Mouse (Mus musculus): ENCODE data around the gene Thbs2. TPM values are rescaled to one million over a fixed set of nuclear protein-coding genes. Genes with fewer than 3 reads are reported as not detected.
"Not testable (repeated sequence)": the region's sequence is repeated elsewhere in the genome, so short reads cannot be mapped to it uniquely, and the experiment has no call there.

The Thbs2 gene
- polyA plus RNA-seq, 1 experiment from 2014 or later: 1.4 TPM

DNA sequence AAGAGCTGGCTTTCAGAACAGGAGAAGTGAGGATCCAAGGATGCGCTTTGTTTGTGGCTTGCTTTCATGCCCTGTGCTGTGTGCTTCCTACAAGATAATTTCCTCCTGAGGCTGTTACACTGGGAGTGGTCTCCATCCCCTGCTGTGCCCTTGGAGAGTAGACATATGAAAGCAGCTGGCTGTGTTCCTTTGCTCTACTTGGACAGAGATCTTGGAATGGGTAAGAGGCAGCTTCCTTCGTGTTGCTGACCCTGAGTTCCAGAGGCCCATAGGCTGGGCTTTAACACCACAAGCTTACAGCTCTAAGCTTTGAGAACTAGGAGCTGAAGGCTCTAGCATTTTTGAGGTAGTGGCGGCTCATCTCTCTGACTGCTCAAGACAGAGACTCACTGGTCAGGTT, 39.1 kb downstream of the Thbs2 start:
- Histone ChIP-seq H3K4me3 (no peak overlapping the region), H3K36me3 (replicated peaks) (no peaks in the 10 kb centered on the region), H3K9me3 (no peaks in the 10 kb centered on the region), H3K4me1 (no peaks in the 10 kb centered on the region), H3K27me3 (ENCODE audit: poor library complexity, severe bottlenecking) (no peaks in the 10 kb centered on the region), H3K27ac (no peak overlapping the region)
- WGBS: 86% methylated on average over 3 of the region's 3 CpGs
- DNase-seq (ENCODE audit: extremely low spot score, low spot score): no peak

DNA sequence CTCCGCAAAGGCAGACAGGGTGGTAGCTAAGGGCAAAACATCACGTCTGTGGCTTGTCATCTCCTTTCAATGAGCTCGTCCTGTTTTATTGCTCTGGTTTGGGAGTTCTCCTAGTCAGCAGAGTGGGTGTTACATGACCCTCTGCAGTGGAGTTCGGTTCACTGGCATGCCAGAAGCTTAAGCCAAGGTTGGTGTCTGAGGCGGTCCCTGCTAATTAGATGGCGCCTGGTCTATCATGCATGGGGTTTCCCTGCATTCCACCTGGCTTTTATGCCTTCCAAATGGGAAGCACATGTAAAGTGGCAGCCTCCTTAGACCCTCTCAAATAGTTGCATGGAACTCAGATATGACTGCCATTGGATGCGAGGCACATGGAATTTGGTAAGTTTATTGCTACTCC, 42.0 kb downstream of the Thbs2 start:
- H3K4me3 ChIP-seq: no peak overlapping the region
- 84% methylated on average over 7 of the region's 7 CpGs for WGBS
- no peaks in the 10 kb centered on the region for H3K36me3 ChIP-seq (replicated peaks)
- no peaks in the 10 kb centered on the region for H3K4me1 ChIP-seq
- no peaks in the 10 kb centered on the region for H3K27me3 ChIP-seq (ENCODE audit: poor library complexity, severe bottlenecking)
- no peak for DNase-seq (ENCODE audit: extremely low spot score, low spot score)
- no peaks in the 10 kb centered on the region for H3K9me3 ChIP-seq
- H3K27ac ChIP-seq: no peak overlapping the region

DNA sequence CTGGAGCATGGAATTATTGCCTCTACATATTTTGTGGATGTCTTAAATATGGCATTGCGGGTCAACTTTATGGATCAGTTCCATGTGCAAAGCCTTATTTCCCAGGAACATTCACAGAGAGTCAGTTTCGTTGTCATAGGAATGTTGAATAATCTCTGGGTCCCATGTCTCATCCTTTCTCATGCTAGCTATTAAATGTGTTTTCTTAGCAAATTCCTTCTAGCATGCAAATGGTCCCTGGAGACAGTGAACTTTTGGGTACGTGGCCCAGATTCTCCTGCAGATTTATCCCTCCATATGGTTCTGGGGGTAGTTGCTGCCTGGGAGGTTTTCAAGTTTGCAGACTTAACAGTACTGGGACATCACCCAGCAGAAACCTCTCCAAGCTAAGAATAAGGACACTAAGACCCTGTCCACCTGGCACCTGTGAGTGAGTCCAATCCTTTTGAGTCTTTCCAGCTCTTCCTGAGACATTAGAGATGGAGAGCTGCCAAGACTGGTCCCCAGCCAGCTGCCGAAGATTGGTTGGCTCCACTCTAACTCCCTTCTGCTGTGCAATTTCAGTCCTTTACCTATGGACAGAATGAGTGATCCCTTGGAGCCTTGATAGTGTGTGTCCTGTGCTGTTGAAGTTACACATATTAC, 45.9 kb downstream of the Thbs2 start:
- WGBS: 82% methylated on average over 4 of the region's 4 CpGs
- H3K36me3 ChIP-seq (replicated peaks): no peaks in the 10 kb centered on the region
- no peak overlapping the region for H3K4me3 ChIP-seq
- no peak for DNase-seq (ENCODE audit: extremely low spot score, low spot score)
- H3K4me1 ChIP-seq: no peaks in the 10 kb centered on the region
- H3K9me3 ChIP-seq: no peaks in the 10 kb centered on the region
- H3K27ac ChIP-seq: no peak overlapping the region
- H3K27me3 ChIP-seq (ENCODE audit: poor library complexity, severe bottlenecking): no peaks in the 10 kb centered on the region

DNA sequence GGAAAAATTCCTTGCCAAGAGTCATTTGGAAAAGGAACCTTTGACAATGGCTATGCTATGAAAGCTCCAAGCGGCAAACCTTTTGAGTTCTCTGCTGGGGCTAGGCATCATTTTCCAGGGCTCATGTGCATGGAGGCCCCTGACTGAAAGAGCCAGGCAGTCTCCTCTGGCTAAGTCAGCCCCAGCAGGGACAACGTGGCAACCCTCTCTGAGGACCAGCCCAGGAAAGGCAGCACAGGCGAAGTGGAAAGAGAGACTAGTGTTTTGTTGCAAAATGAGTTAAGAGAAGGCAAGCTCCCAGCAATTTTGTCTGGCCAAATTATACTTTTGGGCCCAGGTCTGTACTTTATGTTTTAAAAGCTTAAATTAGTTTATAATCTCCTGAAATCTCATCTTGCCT, 50.0 kb downstream of the Thbs2 start:
- no peak for DNase-seq (ENCODE audit: extremely low spot score, low spot score)
- Histone ChIP-seq H3K27me3 (ENCODE audit: poor library complexity, severe bottlenecking) (no peaks in the 10 kb centered on the region), H3K27ac (no peak overlapping the region), H3K4me1 (no peaks in the 10 kb centered on the region), H3K9me3 (no peaks in the 10 kb centered on the region), H3K36me3 (replicated peaks) (no peaks in the 10 kb centered on the region), H3K4me3 (no peak overlapping the region)
- 81% methylated on average over 3 of the region's 3 CpGs for WGBS

DNA sequence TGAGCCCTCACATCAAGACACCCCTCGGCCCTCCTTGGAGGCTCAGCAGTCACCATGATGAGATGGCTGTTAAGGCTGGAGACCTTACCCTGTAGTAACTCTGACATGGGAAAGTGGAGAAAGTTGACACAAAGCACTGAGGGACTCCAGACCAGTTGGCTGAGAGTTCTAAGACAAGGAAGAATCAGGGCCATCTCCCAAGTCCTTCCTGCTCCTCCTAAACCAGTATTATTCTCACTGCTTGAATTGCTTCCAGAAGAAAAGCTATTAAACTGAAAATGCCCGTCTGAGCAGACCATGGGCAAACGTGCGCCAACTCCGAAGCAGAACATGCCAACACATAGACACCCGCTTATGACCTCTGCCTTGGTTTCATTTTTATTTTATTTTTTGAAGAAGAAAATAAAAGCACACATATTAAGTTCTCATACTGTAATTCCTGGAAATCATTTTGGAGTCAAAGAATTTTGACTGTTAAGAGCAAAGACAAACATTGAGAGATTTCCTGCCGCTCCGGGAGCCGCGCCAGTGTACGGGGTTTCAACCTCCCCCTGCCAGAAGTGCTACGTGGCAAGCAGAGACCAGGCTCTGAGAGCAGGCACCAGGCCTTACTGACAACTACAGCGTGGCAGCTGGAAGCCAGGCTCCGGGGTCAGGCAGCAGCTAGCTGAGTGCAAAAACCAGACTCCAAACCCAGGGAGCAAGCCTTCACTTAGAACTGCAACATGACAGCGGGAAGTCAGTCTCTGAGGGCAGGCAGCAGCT, 53.5 kb downstream of the Thbs2 start:
- H3K4me1 ChIP-seq: no peaks in the 10 kb centered on the region
- no peak overlapping the region for H3K27ac ChIP-seq
- no peak for DNase-seq (ENCODE audit: extremely low spot score, low spot score)
- H3K4me3 ChIP-seq: no peak overlapping the region
- no peaks in the 10 kb centered on the region for H3K27me3 ChIP-seq (ENCODE audit: poor library complexity, severe bottlenecking)
- no peaks in the 10 kb centered on the region for H3K9me3 ChIP-seq
- no peaks in the 10 kb centered on the region for H3K36me3 ChIP-seq (replicated peaks)
- WGBS: 90% methylated on average over 15 of the region's 15 CpGs

DNA sequence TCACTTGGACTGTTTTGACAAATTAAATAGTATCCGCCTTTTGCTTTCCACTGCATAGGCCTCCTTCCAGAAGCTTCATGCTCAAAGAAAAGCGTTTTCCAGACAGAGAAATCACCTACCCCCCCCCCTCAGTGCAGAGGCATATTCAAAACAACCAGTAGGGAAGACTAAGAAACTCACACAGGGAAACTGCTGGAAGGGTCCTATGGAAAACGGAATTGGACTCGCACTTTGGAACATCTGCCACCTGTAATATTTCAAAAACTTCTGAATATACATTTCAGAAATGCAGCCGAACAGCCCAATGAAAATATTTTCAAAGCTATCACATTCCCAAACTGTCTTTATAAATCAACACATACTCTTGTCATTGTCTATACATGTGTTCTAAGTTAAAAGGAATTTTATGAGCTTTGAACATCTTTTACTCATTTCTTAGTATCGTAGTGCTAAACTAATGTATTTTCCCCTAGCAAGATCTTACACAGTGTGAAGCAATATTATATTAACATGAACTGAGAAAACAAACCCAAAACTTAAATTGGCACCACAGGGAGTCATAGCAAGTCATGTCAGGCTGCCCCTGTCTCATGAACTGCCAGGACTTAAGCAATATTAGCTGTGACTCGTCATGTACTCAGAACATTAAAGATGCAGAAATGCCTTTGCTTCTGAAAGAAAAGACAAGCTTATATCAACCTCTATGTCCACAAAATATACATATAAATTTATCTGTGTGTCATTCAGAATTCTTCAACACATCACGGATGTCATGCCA, 58.3 kb downstream of the Thbs2 start:
- no peak for DNase-seq (ENCODE audit: extremely low spot score, low spot score)
- H3K27ac ChIP-seq: no peak overlapping the region
- no peak overlapping the region for H3K4me3 ChIP-seq
- no peaks in the 10 kb centered on the region for H3K27me3 ChIP-seq (ENCODE audit: poor library complexity, severe bottlenecking)
- H3K4me1 ChIP-seq: no peaks in the 10 kb centered on the region
- no peaks in the 10 kb centered on the region for H3K9me3 ChIP-seq
- no peaks in the 10 kb centered on the region for H3K36me3 ChIP-seq (replicated peaks)
- WGBS: 86% methylated on average over 8 of the region's 8 CpGs

DNA sequence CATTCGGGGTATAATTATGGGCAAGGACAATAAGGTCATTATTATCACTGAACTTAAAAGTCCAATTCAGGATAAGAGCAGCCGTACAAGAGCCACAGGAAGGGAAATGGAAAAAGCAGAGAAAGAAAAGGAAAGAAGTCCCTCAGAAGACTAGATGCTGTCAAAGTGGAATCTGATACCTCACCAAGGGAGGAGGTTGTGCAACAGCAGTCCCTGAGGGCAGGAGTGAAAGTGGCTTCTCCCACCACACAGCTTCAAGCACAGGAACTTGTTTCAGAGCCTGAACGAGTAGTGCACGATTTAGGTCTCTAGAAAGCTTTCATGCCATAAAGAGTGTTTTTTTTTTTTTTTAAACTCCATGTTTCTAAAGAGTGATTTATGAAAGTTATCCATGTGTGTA, 65.1 kb downstream of the Thbs2 start:
- H3K4me1 ChIP-seq: no peaks in the 10 kb centered on the region
- H3K27ac ChIP-seq: no peak overlapping the region
- no peak for DNase-seq (ENCODE audit: extremely low spot score, low spot score)
- no peaks in the 10 kb centered on the region for H3K36me3 ChIP-seq (replicated peaks)
- no peaks in the 10 kb centered on the region for H3K9me3 ChIP-seq
- 74% methylated on average over 4 of the region's 4 CpGs for WGBS
- no peaks in the 10 kb centered on the region for H3K27me3 ChIP-seq (ENCODE audit: poor library complexity, severe bottlenecking)
- H3K4me3 ChIP-seq: no peak overlapping the region

DNA sequence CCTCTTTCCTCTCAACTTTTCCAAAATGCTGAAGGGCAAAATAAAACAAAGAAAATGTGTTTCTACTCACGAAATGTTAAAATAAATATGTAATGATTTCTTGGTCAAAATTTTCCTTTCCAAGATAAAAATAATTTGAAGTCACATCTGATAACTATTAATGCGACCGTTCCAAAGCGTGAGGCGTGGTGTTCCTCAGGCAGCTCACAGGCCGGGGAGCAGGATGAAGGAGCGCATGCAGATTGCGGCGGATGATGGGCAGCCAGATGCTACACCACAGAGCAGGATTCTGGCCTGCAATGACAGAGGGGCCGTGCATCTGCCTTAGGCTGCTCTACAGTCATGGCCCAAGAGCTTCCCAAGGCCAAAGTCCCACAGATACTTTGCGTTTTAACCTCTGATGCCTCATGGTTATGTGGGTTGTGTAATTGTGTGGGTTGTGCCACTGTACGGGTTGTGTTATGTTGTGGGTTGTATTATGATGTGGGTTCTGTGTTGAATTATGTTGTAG, 66.2 kb downstream of the Thbs2 start:
- H3K27ac ChIP-seq: no peak overlapping the region
- H3K36me3 ChIP-seq (replicated peaks): no peaks in the 10 kb centered on the region
- H3K27me3 ChIP-seq (ENCODE audit: poor library complexity, severe bottlenecking): no peaks in the 10 kb centered on the region
- no peaks in the 10 kb centered on the region for H3K9me3 ChIP-seq
- no peak overlapping the region for H3K4me3 ChIP-seq
- no peaks in the 10 kb centered on the region for H3K4me1 ChIP-seq
- 85% methylated on average over 12 of the region's 12 CpGs for WGBS
- no peak for DNase-seq (ENCODE audit: extremely low spot score, low spot score)

DNA sequence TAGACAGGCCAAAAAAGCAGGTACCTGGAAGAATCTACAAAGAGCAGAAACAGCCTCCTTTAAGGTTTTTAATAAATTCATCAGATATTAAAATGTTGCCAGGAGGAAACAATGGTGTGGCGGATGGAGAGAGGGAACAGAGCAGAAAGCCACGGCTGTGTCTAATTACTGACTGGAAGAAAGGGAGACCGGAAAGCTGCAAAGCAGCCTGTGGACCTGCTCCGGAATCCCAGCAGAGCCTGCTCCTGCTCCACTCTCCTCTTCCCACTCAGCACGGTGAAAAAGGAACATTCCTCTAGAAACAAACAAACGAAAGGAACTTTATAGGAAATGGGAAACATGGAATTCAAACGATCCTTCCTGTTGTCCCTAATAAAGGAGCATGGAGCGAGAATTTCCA, 69.6 kb downstream of the Thbs2 start:
- 59% methylated on average over 8 of the region's 8 CpGs for WGBS
- Histone ChIP-seq H3K36me3 (replicated peaks) (no peaks in the 10 kb centered on the region), H3K9me3 (no peaks in the 10 kb centered on the region), H3K4me3 (no peak overlapping the region), H3K27ac (no peak overlapping the region), H3K27me3 (ENCODE audit: poor library complexity, severe bottlenecking) (no peaks in the 10 kb centered on the region), H3K4me1 (no peaks in the 10 kb centered on the region)
- no peak for DNase-seq (ENCODE audit: extremely low spot score, low spot score)

DNA sequence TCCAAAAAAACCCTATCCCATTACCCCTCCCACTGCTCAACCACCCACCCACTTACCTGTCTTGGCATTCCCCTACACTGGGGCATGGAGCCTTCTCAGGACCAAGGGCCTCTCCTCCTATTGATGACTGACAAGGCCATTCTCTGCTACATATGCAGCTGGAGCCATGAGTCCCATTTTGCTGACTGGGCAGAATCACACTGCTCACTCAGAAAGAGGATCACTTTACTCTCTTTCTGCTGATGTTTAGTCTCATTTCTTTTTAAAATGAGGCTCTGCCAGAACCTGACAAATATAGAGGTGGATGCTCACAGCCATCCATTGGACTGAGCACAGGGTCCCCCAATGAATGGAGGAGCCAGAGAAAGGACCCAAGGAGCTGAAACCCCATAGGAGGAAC, 73.0 kb downstream of the Thbs2 start:
- not testable (repeated sequence) for H3K9me3 ChIP-seq; H3K27me3 ChIP-seq (ENCODE audit: poor library complexity, severe bottlenecking); DNase-seq (ENCODE audit: extremely low spot score, low spot score); H3K4me1 ChIP-seq; H3K36me3 ChIP-seq (replicated peaks); H3K4me3 ChIP-seq; H3K27ac ChIP-seq

DNA sequence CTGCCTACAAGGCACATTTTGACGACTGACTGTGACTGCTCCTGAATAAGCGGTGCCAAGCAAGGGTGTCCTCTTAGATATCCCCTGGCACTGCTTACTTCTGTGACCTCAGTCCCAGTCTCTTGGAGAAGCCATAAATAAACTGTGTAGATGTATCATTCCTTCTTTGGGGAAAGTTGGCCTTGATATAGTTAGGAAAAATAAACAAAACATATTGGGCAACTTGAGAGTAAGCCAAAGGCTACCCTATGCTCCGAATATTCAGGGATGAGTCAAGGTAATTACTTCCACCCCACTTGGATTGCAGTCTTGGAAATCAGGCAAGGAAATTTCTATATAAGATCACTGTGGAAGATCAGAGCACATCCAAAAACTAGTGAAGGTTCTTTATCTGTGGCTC, 74.0 kb downstream of the Thbs2 start:
- Histone ChIP-seq H3K36me3 (replicated peaks) (no peaks in the 10 kb centered on the region), H3K4me1 (no peaks in the 10 kb centered on the region), H3K4me3 (no peak overlapping the region), H3K9me3 (no peaks in the 10 kb centered on the region), H3K27me3 (ENCODE audit: poor library complexity, severe bottlenecking) (no peaks in the 10 kb centered on the region), H3K27ac (no peak overlapping the region)
- WGBS: 85% methylated on average over 3 of the region's 3 CpGs
- DNase-seq (ENCODE audit: extremely low spot score, low spot score): no peak

DNA sequence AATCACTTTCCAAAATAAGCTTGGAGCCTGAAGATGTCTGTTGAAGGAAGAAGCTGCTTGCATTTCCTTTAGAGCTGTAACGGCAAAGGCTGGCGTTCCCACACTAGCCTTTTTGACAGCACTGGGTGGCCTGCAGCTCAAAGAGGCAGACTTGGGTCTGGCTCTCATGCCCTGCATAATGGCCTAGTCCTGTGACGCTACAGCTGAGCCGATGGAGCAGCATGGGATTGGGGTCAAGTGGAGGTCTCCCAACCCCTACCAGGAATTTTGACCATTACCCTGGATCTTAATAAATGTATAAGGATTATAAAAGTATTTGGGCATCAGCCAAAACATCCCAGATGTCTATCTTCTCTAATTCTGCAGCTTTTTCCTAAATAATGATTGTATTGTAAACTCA, 75.0 kb downstream of the Thbs2 start:
- Histone ChIP-seq H3K27me3 (ENCODE audit: poor library complexity, severe bottlenecking) (no peaks in the 10 kb centered on the region), H3K36me3 (replicated peaks) (no peaks in the 10 kb centered on the region), H3K4me1 (no peaks in the 10 kb centered on the region), H3K27ac (no peak overlapping the region), H3K4me3 (no peak overlapping the region), H3K9me3 (no peaks in the 10 kb centered on the region)
- no peak for DNase-seq (ENCODE audit: extremely low spot score, low spot score)
- 91% methylated on average over 4 of the region's 4 CpGs for WGBS
